Mouse (Mus musculus): ENCODE measurements at regions not wholly inside any gene's neighbourhood (a gene's known extent, or its start where the extent isn't known, plus 50 kb on each side); places are given as distances from the start of the nearest gene placed in this dataset.

GRCm38 (mm10) chr3:42449575-42449974 lies 707.2 kb downstream of the D3Ertd751e start:
- TF ChIP-seq GABPA (IDR thresholded peaks at IDR 0.05; ENCODE audit: insufficient replicate concordance, low read depth, low read length) (no peak), NELFE (IDR thresholded peaks at IDR 0.05; ENCODE audit: low read depth, low read length) (no peak), CTCF (conservative IDR thresholded peaks at IDR 0.05 in 1 of 2, IDR thresholded peaks at IDR 0.05 in 1 of 2; ENCODE audit: low read depth in 2 of 2, low read length in 2 of 2) (no peak), MAX (IDR thresholded peaks at IDR 0.05; ENCODE audit: low read length) (no peak), ZKSCAN1 (IDR thresholded peaks at IDR 0.05; ENCODE audit: borderline replicate concordance, low read depth, low read length) (no peak), USF1 (IDR thresholded peaks at IDR 0.05; ENCODE audit: low read depth, low read length) (no peak)
